Mouse (Mus musculus): ENCODE data around the gene Tmem221.
"Not testable (repeated sequence)": the region's sequence is repeated elsewhere in the genome, so short reads cannot be mapped to it uniquely, and the experiment has no call there.

Tmem221 gene

GRCm38 (mm10) chr8:71547590-71547989 is 11.1 kb downstream of the Tmem221 start:
- DNase-seq (ENCODE audit: low read depth): no peak

GRCm38 (mm10) chr8:71545053-71545452 is 13.6 kb downstream of the Tmem221 start:
- no peak for DNase-seq (ENCODE audit: low read depth)

DNA sequence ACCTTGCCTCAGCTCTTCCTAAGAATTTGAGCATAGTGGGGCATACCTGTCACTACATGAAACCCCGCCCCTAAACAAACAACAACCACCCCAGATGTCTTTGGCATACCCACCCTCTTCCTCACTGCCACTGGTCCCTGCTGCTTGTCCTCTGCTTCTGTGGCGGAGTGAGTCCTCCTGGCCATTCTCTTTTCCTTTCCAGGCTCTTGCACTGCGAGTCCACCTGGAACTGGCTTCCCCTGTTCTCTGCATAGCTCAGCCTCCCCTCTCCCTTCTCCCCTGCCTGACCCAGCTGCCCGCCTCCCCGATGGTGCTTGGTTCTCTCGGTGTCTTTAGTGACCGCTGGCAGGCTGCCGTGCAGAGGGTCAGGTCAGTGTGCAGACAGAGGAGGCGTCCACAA is 14.9 kb downstream of the Tmem221 start:
- DNase-seq (ENCODE audit: low read depth): no peak

- DNase-seq (ENCODE audit: low read depth): peak; percentile 96
Measured at GRCm38 (mm10) chr8:71542632-71543343, 15.9 kb downstream of the Tmem221 start, which contains the start of gene Mvb12a. Gene Mvb12a, plus strand, starts transcription at chr8:71542922.

- DNase-seq (ENCODE audit: low read depth): peak; percentile 98
Measured at GRCm38 (mm10) chr8:71537028-71537867, 21.4 kb downstream of the Tmem221 start, which contains the start of gene Bst2. Gene Bst2, minus strand, starts transcription at chr8:71537456.

DNA sequence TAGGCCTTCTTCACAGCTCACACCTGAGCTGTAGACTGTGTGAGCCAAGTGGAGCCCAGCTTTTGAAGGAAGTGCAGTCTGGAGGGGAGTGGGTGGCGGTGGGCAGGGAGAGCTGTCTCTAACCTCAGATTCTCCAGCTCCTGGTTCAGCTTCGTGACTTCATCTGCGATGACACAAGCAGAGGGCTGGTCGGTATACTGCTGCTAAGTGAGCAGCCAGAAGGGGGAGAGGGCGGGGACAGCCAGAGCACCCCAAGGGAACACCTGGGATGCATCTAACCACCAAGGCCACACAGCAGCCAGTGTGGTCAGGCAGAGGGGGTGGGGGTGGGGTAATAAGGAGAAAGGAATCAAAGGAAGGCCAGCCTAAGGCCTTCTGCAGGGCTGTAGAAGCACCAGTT is 23.0 kb downstream of the Tmem221 start:
- no peak for DNase-seq (ENCODE audit: low read depth)

DNA sequence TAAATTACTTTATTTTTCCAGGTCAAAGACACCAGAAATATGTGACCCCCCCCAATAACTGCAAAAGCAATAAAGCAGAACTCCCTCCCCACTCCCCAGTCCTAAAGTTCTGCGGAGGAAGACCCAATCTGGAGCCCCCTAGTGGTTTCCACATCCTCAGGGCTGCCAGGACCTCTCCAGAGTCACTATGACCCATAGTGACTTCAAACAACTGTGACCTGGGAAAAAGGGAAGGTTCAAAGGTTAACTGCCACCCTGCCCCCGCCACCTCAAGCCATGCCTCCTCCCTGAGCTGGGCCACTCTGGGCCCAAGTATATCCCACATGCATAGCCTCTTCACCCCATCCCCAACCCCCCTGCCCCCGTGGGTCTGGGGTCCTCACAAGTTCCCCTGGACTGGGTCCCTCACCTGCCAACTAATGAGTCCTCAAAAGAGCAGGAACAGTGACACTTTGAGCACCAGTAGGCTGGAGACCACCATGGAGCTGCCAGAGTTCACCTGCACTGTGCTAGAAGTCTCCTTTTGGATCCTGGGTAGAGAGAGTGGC is 24.3 kb downstream of the Tmem221 start:
- no peak for DNase-seq (ENCODE audit: low read depth)

DNA sequence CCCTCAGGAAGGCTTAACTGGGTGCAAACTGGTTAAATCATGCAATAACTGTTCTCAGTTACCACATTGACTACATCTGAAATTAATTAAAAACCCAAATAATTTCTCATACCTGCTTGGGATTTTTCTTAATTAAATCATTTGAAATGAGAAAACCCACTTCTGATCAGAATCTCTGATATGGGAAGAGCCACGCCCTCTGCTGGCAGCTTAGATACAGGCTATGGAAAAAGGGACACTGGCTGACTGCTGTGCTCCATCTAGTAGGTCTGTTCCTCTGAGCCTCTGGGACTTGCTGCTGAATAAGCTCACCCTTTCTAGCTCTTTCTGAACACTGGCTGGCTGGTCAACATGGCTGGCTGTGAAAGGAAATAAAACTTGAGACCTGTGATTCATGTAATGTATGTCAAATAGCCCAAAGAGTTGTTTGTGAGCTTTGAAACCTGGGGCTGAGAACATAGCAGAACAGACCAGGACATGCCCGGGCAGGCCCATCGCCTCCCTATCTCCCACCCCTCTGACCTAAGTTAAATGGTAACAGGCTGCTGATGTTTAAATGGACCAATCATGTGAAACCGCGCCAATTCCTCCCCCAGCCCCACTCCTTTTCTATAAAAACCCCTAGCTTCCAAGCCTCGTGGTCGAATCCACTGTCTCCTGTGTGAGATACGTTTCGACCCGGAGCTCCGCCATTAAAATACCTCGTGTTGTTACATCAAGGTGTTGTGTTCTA is 27.8 kb downstream of the Tmem221 start:
- not testable (repeated sequence) for DNase-seq (ENCODE audit: low read depth)

DNA sequence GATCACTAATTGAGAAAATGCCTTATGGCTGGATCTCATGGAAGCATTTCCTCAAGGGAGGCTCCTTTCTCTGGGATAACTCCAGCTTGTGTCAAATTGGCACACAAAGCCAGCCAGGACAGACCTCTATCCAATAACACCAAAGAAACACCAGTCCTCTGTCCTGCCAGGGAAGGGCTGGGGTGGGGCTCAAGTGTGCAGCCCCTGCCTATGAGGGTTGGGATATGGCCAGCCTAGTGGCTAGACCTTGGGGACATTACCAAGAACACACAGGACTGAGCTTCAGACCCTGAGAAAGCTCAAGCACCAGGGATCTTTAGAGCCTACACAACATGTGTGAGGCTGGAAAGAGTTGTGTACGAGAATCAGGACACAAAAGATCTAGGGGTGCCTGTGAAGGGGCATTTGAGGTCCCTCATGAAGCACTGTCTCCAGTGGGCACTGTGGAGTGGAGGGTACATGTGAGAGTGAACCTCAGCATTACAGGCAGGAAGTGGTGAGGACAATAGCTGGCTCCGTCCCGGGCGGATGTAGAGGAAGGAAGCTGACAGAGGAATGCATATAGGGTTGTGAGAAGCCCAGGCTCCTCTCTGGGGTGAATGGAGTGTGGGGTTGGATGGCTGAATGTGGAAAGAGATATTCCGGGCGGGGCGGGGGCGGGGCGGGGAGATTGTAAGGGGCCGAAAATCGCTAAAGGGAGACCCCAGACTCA is 30.2 kb downstream of the Tmem221 start:
- no peak for DNase-seq (ENCODE audit: low read depth)

DNA sequence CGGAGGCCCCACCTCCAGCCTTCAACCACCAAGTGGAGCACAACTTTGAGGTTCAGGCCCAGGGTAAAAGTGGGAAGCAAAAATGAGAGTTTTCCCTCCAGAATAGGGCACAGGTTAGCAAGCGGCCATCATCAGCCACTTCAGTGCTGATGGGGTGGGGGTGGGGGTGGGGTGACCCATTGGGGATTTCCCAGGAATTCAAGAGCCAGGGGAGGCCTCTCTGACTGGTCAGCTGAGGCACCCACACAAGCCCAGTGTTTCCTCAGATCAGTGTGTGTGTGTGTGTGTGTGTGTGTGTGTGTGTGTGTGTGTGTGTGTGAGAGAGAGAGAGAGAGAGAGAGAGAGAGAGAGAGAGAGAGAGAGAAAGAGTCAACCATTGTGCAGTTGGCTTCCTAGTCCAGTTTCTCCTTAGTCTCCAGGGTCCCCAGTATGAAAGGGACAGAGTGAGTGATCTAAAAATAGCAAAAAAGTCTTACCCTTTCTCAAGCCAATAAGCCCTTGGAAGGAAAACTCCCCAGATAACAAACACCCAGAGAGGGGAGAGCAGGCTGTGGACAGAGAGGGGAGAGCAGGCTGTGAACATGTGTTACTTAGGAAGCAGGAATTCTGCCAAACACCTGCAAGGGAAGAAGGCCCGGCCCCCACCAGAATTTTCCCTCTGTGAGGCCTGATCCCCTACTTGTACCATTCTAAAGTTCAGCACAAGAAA is 31.4 kb downstream of the Tmem221 start:
- no peak for DNase-seq (ENCODE audit: low read depth)

GRCm38 (mm10) chr8:71526272-71526671 is 32.4 kb downstream of the Tmem221 start:
- DNase-seq (ENCODE audit: low read depth): no peak

DNA sequence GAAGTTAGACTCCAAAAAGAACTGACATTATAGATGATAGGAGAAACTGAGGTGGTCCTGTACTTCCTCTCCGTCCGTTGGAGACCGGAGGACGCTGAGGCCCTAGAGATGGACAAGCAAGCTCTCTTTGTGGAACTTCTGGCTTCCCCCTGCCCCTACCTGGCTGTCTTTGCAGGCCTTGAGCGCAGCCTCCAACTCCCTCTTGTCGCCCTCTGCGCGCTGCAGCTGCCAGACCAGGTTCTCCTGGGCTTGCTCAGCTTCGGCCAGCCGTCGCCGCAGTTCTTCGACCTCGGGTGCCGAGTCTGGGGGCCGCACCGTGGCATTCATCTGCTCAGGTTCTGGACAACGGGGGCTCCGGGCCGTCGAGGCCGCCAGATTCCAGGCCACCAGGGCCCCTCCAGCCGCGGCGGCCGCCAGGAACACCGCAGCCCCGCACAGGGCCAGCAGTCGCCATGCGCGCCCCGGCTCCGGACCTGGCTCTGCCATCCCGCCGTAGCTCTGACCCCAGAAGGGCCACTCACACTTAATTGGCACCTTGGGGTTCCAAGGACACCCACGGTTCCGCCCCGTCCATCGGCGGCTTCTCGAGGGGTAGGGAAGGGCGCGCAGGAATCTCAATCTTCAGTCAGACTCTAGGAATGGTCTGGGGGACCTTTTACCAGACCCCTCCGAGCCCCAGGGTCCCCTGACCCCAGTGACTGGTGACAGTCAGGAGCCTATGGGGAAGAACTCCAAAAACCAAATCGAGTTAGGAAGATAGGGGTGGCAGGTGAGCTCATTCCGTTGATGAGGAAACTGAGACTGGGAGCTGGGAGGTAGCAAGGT is 33.2 kb downstream of the Tmem221 start, which contains the start of gene Ccdc194:
Gene Ccdc194 (minus strand): TSS at position 486 of the 825 bp plus-strand sequence.
- DNase-seq (ENCODE audit: low read depth): no peak

- DNase-seq (ENCODE audit: low read depth): peak; percentile 89
Measured at GRCm38 (mm10) chr8:71521634-71522033, 37.0 kb downstream of the Tmem221 start.

DNA sequence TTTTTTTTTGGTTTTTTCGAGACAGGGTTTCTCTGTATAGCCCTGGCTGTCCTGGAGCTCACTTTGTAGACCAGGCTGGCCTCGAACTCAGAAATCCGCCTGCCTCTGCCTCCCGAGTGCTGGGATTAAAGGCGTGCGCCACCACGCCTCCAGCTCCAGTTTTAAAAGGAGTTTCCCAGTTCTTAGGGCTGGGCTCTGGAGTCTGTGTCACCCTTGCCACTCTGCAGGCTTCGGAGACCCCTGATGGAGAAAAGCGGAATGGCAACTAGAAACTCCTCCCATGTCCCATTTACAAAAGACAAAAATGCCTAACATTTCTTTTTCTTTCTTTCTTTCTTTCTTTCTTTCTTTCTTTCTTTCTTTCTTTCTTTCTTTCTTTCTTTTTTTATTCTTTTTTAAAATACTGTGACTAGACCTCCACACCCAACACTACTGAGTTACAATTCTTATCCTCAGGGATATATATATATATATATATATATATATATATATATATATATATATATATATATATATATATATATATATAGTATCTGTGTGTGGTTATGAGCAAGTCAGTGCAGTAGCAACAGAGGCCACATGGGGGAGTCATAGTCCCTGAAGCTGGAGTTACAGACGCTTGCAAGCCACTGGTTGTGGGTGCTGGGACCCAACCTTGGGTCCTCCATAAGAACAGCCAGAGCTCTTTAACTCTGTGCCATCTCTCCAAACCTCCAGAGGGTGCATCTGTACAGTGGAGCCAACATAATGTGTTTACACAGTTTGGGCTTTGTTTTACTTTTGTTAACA is 39.4 kb downstream of the Tmem221 start:
- peak; percentile 66 for DNase-seq (ENCODE audit: low read depth)

GRCm38 (mm10) chr8:71516786-71517185 is 41.9 kb downstream of the Tmem221 start:
- DNase-seq (ENCODE audit: low read depth): no peak

GRCm38 (mm10) chr8:71515043-71515442 is 43.6 kb downstream of the Tmem221 start:
- no peak for DNase-seq (ENCODE audit: low read depth)

- no peak for DNase-seq (ENCODE audit: low read depth)
Measured at GRCm38 (mm10) chr8:71513018-71513754, 45.5 kb downstream of the Tmem221 start.

DNA sequence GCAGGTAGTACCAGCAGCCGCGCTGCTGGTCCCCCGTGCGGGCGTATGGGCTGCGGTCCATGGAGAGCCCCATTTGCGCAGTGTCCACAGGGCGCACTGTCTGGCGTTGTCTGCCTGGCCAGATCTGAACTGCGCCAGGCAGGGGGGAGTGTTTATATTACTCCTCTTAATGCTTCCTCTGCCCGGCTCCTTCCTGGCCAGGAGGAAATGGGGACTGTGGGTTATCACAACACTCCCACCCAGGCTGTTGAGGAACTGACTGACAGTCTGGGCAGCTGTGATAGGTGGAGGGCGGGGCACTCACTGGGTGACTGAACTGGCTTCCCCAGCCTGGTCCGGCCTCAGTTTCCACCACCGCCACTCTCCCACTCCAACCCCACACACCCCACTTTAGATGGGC is 47.0 kb downstream of the Tmem221 start, which contains the start of gene Plvap:
Gene Plvap (minus strand): TSS at position 109 of the 400 bp plus-strand sequence.
- DNase-seq (ENCODE audit: low read depth): peak; percentile 64

Measured in c-Kit-positive CD71-positive TER-119-negative erythroid progenitor cells, embryonic 14.5 days (primary cell).